25 mouse cellular contexts compared by ENCODE assay signal in the genomic region with DNA sequence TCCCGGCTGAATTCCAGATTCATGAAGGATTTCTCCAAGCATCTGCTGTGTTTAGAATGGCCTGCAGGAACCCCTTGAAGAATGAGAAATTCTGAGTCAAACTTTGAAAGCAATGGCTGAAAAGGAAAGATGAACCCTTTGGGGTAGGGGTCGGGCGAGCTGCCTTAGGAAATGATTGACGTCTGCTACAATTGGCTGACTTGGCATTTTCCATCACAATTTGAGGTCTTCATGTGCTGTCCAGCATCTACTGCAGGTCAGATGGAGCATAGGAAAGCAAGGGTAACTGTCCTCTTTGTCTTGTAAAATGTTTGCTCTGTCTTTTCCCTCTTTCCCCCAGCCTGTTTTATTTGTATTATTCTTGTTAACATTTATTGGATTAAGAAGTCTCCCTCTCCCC.
A peak's percentile ranks its signal among the peaks of the same experiment; 100 is the strongest.
DNase-seq lines count a peak whose midpoint lies in the region; ATAC-seq and TF ChIP-seq lines count a peak whose summit lies in the region.
"Had no signal": no experiment of that assay in that cellular context is flagged by ENCODE, and none has a peak within 500 bp of the region (broad histone marks: within the 10 kb centered on the region; RNA-seq: fewer than 3 reads in every experiment).

No protein-coding gene starts in this region.

- no peak for TF ChIP-seq CTCF in hindbrain, postnatal 0 days (IDR thresholded peaks at IDR 0.05; ENCODE audit: low read depth)
- TF ChIP-seq CTCF in cortical plate, adult 2 months (IDR thresholded peaks at IDR 0.05; ENCODE audit: extremely low read depth, insufficient read depth, low read length), result no peak

- no peak overlapping the region for H3K9ac ChIP-seq in hindbrain, postnatal 0 days (replicated peaks; ENCODE audit: low read length)
- no peak overlapping the region for H3K9ac ChIP-seq in neural tube, embryonic 15.5 days (replicated peaks)
- H3K9ac ChIP-seq: embryonic facial prominence, embryonic 13.5 days; forebrain, embryonic 12.5 days; forebrain, embryonic 15.5 days; hindbrain, embryonic 14.5 days; intestine, embryonic 15.5 days had no signal

- DNase-seq in hindbrain, postnatal 0 days (ENCODE audit: low spot score), result no peak
- DNase-seq in hindbrain, embryonic 10.5 days (ENCODE audit: low spot score), result no peak
- no peak for DNase-seq in neural tube, embryonic 10.5 days (ENCODE audit: extremely low spot score, low spot score)
- no peak for DNase-seq in adipocyte (ENCODE audit: low spot score)
- no peak for DNase-seq in embryo, embryonic 9.5 days (ENCODE audit: extremely low spot score)
- DNase-seq: adrenal gland, adult 2 months; adrenal gland, postnatal 25 days; cerebellum, adult 11-12 months; cerebellum, adult 8-10 months; cerebellum, postnatal 10 days; cerebellum, postnatal 36 days; gastrocnemius, postnatal 25 days; heart, adult 18-20 months; kidney, adult 11 months had no signal

- ATAC-seq in hindbrain, postnatal 0 days, result no peak
- no peak for ATAC-seq in neural tube, embryonic 15.5 days (ENCODE audit: low FRiP score)
- ATAC-seq: CD4-positive, CD25-positive, alpha-beta regulatory T cell, adult 4 months; forebrain, embryonic 15.5 days; intestine, embryonic 15.5 days; Patski had no signal

- no peak overlapping the region for H3K4me3 ChIP-seq in hindbrain, postnatal 0 days (ENCODE audit: low read length)
- H3K4me3 ChIP-seq in hindbrain, embryonic 10.5 days, result no peak overlapping the region
- no peak overlapping the region for H3K4me3 ChIP-seq in neural tube, embryonic 15.5 days (replicated peaks)
- peak overlapping the region; percentile 27; the same call in 1 of the 2 replicates for H3K4me3 ChIP-seq in cortical plate, adult 2 months (ENCODE audit: insufficient read depth, low read length)
- H3K4me3 ChIP-seq: embryonic facial prominence, embryonic 13.5 days; erythroblast, embryonic 14.5 days; forebrain, embryonic 12.5 days; forebrain, embryonic 15.5 days; intestine, embryonic 15.5 days had no signal

- no peak overlapping the region for H3K27ac ChIP-seq in hindbrain, postnatal 0 days
- H3K27ac ChIP-seq in hindbrain, embryonic 10.5 days, result no peak overlapping the region
- H3K27ac ChIP-seq in neural tube, embryonic 15.5 days (replicated peaks), result no peak overlapping the region
- no peak overlapping the region for H3K27ac ChIP-seq in cortical plate, adult 2 months (ENCODE audit: insufficient read depth, low read length)
- H3K27ac ChIP-seq: embryonic facial prominence, embryonic 13.5 days; forebrain, embryonic 12.5 days; forebrain, embryonic 15.5 days; intestine, embryonic 15.5 days had no signal

- H3K4me1 ChIP-seq in hindbrain, postnatal 0 days (ENCODE audit: insufficient read depth, low read length), result peaks cover 7% of the 10 kb centered on the region; the same call in 1 of the 2 replicates
- peaks cover 16% of the 10 kb centered on the region for H3K4me1 ChIP-seq in hindbrain, embryonic 10.5 days (replicated peaks)
- H3K4me1 ChIP-seq in neural tube, embryonic 15.5 days, result peaks cover 10% of the 10 kb centered on the region
- peaks cover 8% of the 10 kb centered on the region for H3K4me1 ChIP-seq in cortical plate, adult 2 months (ENCODE audit: control insufficient read depth, insufficient read depth, low read length)
- H3K4me1 ChIP-seq: forebrain, embryonic 15.5 days; intestine, embryonic 15.5 days had no signal

- WGBS in hindbrain, postnatal 0 days, result 53% methylated on average over 4 of the region's 4 CpGs
- WGBS in hindbrain, embryonic 10.5 days, result 49% methylated on average over 4 of the region's 4 CpGs
- WGBS in neural tube, embryonic 15.5 days, result 69% methylated on average over 4 of the region's 4 CpGs

- no peaks in the 10 kb centered on the region for H3K9me3 ChIP-seq in hindbrain, postnatal 0 days (ENCODE audit: low read length)
- no peaks in the 10 kb centered on the region for H3K9me3 ChIP-seq in hindbrain, embryonic 10.5 days
- H3K9me3 ChIP-seq in neural tube, embryonic 15.5 days (replicated peaks), result no peaks in the 10 kb centered on the region
- H3K9me3 ChIP-seq: embryonic facial prominence, embryonic 13.5 days; forebrain, embryonic 12.5 days; forebrain, embryonic 15.5 days; G1E; intestine, embryonic 15.5 days had no signal

- peak overlapping the region; percentile 19 for H3K4me2 ChIP-seq in hindbrain, postnatal 0 days (ENCODE audit: low read depth, low read length)
- peak overlapping the region; percentile 9; the same call in 1 of the 2 replicates for H3K4me2 ChIP-seq in neural tube, embryonic 15.5 days
- H3K4me2 ChIP-seq: embryonic facial prominence, embryonic 13.5 days; forebrain, embryonic 12.5 days; forebrain, embryonic 15.5 days; hindbrain, embryonic 14.5 days; intestine, embryonic 15.5 days had no signal

- H3K36me3 ChIP-seq in hindbrain, postnatal 0 days (ENCODE audit: insufficient read depth, low read length), result no peaks in the 10 kb centered on the region
- H3K36me3 ChIP-seq in hindbrain, embryonic 10.5 days, result no peaks in the 10 kb centered on the region
- no peaks in the 10 kb centered on the region for H3K36me3 ChIP-seq in neural tube, embryonic 15.5 days
- H3K36me3 ChIP-seq: embryonic facial prominence, embryonic 13.5 days; forebrain, embryonic 12.5 days; forebrain, embryonic 15.5 days; intestine, embryonic 15.5 days had no signal

- no peak for TF ChIP-seq POLR2A in cortical plate, adult 2 months (IDR thresholded peaks at IDR 0.05; ENCODE audit: extremely low read depth, insufficient read depth, low read length)

- no peaks in the 10 kb centered on the region for H3K27me3 ChIP-seq in hindbrain, postnatal 0 days (ENCODE audit: insufficient read depth, low read length)
- H3K27me3 ChIP-seq in hindbrain, embryonic 10.5 days (ENCODE audit: insufficient read depth, poor library complexity, severe bottlenecking), result no peaks in the 10 kb centered on the region
- H3K27me3 ChIP-seq in neural tube, embryonic 15.5 days (replicated peaks), result no peaks in the 10 kb centered on the region
- H3K27me3 ChIP-seq: forebrain, embryonic 12.5 days; forebrain, embryonic 15.5 days; intestine, embryonic 15.5 days had no signal
